Mouse (Mus musculus): Measurements from ENCODE around the gene Gm8024.
"Not testable (repeated sequence)": the region's sequence is repeated elsewhere in the genome, so short reads cannot be mapped to it uniquely, and the experiment has no call there.

The Gm8024 gene

GRCm38 (mm10) chr14:42524182-42524581, at the start of gene Gm8024:
Gm8024 (minus strand) TSS chr14:42524282.
- not testable (repeated sequence) for DNase-seq (ENCODE audit: low spot score in 2 of 2)

- DNase-seq (ENCODE audit: low spot score in 2 of 2), result peak; percentile 19 to 44
These were observed 19.2 kb upstream of the Gm8024 start for GRCm38 (mm10) chr14:42543170-42543701.

GRCm38 (mm10) chr14:42542316-42543169, 18.5 kb upstream of the Gm8024 start:
- DNase-seq (ENCODE audit: low spot score in 2 of 2), result not testable (repeated sequence)

- not testable (repeated sequence) for DNase-seq (ENCODE audit: low spot score in 2 of 2)
These were observed 21.8 kb downstream of the Gm8024 start, which contains the start of gene Gm8020 for GRCm38 (mm10) chr14:42502249-42502648. Gm8020 (minus strand) TSS chr14:42502349.

All from frontal cortex, postnatal 10 days (tissue).